Mouse (Mus musculus) neural tube, embryonic 15.5 days (tissue): ENCODE measurements around the gene Banf2. TPM values are rescaled to one million over a fixed set of nuclear protein-coding genes. Genes with fewer than 3 reads are reported as not detected.

Experiments used
- ATAC-seq: fragments of 200-750 bp; cut with Nextera tagmentation; 2 replicates; pipeline ENCODE4 v1.8.0; 2017; ENCODE audit warnings: mild to moderate bottlenecking, moderate TSS enrichment, moderate library complexity; ENCODE audit not compliant: low FRiP score
- H3K27ac ChIP-seq: fragments of 300-500 bp; sonication (generic); replicated peaks from 2 replicates; pipeline ENCODE4 v1.5.1; 2015; ENCODE audit warnings: mild to moderate bottlenecking, inconsistent platforms
- H3K27me3 ChIP-seq: fragments of 300-500 bp; sonication (generic); replicated peaks from 2 replicates; pipeline ENCODE4 v1.6.1; 2015; ENCODE audit warnings: inconsistent platforms
- H3K36me3 ChIP-seq: fragments of 300-500 bp; sonication (generic); 2 replicates; pipeline ENCODE4 v1.6.1; 2015; ENCODE audit warnings: inconsistent platforms
- H3K4me1 ChIP-seq: fragments of 300-500 bp; sonication (generic); 2 replicates; pipeline ENCODE4 v1.6.1; 2015; ENCODE audit warnings: inconsistent platforms
- H3K4me2 ChIP-seq: fragments of 300-500 bp; sonication (generic); 2 replicates; pipeline ENCODE4 v1.6.1; 2015; ENCODE audit warnings: inconsistent platforms, mild to moderate bottlenecking, moderate library complexity
- H3K4me3 ChIP-seq: fragments of 300-500 bp; sonication (generic); replicated peaks from 2 replicates; pipeline ENCODE4 v1.5.1; 2015; ENCODE audit warnings: mild to moderate bottlenecking, inconsistent platforms
- H3K9ac ChIP-seq: fragments of 300-500 bp; sonication (generic); replicated peaks from 2 replicates; pipeline ENCODE4 v1.6.1; 2015; ENCODE audit warnings: mild to moderate bottlenecking, inconsistent platforms
- H3K9me3 ChIP-seq: fragments of 300-500 bp; sonication (generic); replicated peaks from 2 replicates; pipeline ENCODE4 v1.6.1; 2016; ENCODE audit warnings: inconsistent platforms
- WGBS: fragments of 180-500 bp; shearing (Covaris S2); methylation state at CpG from one replicate; pipeline ENCODE4 v1.1.7; 2015; ENCODE audit warnings: mixed read lengths; 5-methylcytosine and 5-hydroxymethylcytosine counted together
- polyA plus RNA-seq: library from polyadenylated mRNA; unstranded; fragments of >200 nt; fragmentation: Nextera tagmentation; extraction: Ambion mirVana; gene quantifications from 2 replicates; pipeline ENCODE4 v1.2.1, GENCODE M21; 2015

The Banf2 gene
- polyA plus RNA-seq, result not detected in 2 replicates

- Histone ChIP-seq H3K27ac (no peak within 1 kb of the TSS), H3K36me3 (no peaks in the 10 kb centered on the region)
Measured at GRCm38 (mm10) chr2:144032664-144033063, at the start of gene Banf2. Banf2 (plus strand) TSS chr2:144033059.

GRCm38 (mm10) chr2:143983482-143983881 is 49.4 kb upstream of the Banf2 start:
- Histone ChIP-seq H3K27ac (no peak overlapping the region), H3K4me3 (no peak overlapping the region), H3K36me3 (no peaks in the 10 kb centered on the region), H3K9ac (no peak overlapping the region), H3K4me1 (peaks cover 8% of the 10 kb centered on the region; the same call in 1 of the 2 replicates), H3K9me3 (no peaks in the 10 kb centered on the region), H3K27me3 (no peaks in the 10 kb centered on the region), H3K4me2 (no peak overlapping the region)
- 74% methylated on average over 2 of the region's 2 CpGs for WGBS
- ATAC-seq, result no peak

More at GRCm38 (mm10) chr2:144032664-144033063, at the start of gene Banf2:
- no peak within 1 kb of the TSS for H3K9ac ChIP-seq
- H3K27me3 ChIP-seq, result no peaks in the 10 kb centered on the region
- no peak within 1 kb of the TSS for H3K4me3 ChIP-seq
- no peaks in the 10 kb centered on the region for H3K9me3 ChIP-seq
- H3K4me2 ChIP-seq, result no peak within 1 kb of the TSS
- ATAC-seq, result no peak
- no peaks in the 10 kb centered on the region for H3K4me1 ChIP-seq
- WGBS, result 95% methylated on average over 2 of the region's 2 CpGs

DNA sequence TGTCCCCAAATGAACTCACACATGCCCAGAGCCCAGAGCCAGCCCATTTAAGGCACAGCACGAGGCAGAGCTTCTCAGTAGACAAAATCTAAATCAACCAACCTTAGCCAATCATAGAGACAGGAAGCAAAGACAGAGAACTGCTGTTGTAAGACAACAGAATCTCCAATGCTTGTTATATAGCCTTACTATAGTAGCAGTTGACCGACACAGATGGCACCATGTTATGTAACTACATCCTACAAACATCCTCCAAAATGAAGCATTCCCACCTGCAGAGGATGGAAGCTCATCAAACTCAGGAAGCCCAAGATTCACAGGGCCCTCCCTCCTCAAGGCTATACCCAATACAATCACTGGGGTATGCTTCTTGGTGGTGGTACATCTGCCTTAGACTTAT is 45.4 kb upstream of the Banf2 start:
- no peak overlapping the region for H3K4me3 ChIP-seq
- no peaks in the 10 kb centered on the region for H3K36me3 ChIP-seq
- 87% methylated on average over 2 of the region's 2 CpGs for WGBS
- H3K9ac ChIP-seq, result no peak overlapping the region
- H3K27ac ChIP-seq, result no peak overlapping the region
- ATAC-seq, result no peak
- no peak overlapping the region for H3K4me2 ChIP-seq
- H3K27me3 ChIP-seq, result no peaks in the 10 kb centered on the region
- H3K4me1 ChIP-seq, result peaks cover 7% of the 10 kb centered on the region
- no peaks in the 10 kb centered on the region for H3K9me3 ChIP-seq

DNA sequence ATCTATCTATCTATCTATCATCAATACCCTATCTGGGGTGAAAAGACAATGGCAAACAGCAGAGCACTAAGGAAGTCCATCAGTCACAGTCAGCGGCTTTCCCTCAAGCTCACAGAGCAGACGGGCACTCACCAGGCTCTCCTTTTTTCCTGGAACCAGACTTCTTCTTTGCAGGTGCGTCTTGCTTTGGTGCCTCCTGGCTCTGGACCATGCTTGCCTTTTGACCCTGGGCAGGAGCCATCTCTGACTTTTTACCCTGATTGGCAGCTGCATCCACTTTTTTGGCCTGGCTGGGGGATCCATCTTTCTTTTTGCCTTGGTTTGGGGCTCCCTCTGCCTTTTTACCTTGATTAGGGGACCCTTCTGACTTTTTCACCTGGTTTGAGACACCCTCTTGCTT is 44.8 kb upstream of the Banf2 start:
- Histone ChIP-seq H3K4me2 (no peak overlapping the region), H3K4me1 (peaks cover 3% of the 10 kb centered on the region), H3K4me3 (no peak overlapping the region), H3K27ac (no peak overlapping the region), H3K27me3 (no peaks in the 10 kb centered on the region), H3K36me3 (no peaks in the 10 kb centered on the region), H3K9ac (no peak overlapping the region), H3K9me3 (no peaks in the 10 kb centered on the region)
- no peak for ATAC-seq
- WGBS, result 93% methylated on average over 3 of the region's 3 CpGs

- no peak overlapping the region for H3K4me2 ChIP-seq
- no peaks in the 10 kb centered on the region for H3K27me3 ChIP-seq
- no peaks in the 10 kb centered on the region for H3K9me3 ChIP-seq
- no peak overlapping the region for H3K27ac ChIP-seq
- peaks cover 3% of the 10 kb centered on the region for H3K4me1 ChIP-seq
- no peak overlapping the region for H3K4me3 ChIP-seq
- ATAC-seq, result no peak
- H3K9ac ChIP-seq, result no peak overlapping the region
- WGBS, result 23% methylated on average over 1 of the region's 1 CpGs
- no peaks in the 10 kb centered on the region for H3K36me3 ChIP-seq
Measured at GRCm38 (mm10) chr2:143990997-143991396, 41.9 kb upstream of the Banf2 start.

GRCm38 (mm10) chr2:143991964-143992672 is 40.7 kb upstream of the Banf2 start:
- Histone ChIP-seq H3K27me3 (no peaks in the 10 kb centered on the region), H3K9ac (no peak overlapping the region), H3K4me3 (no peak overlapping the region), H3K4me1 (peaks cover 3% of the 10 kb centered on the region), H3K27ac (no peak overlapping the region), H3K4me2 (no peak overlapping the region), H3K36me3 (no peaks in the 10 kb centered on the region), H3K9me3 (no peaks in the 10 kb centered on the region)
- ATAC-seq, result no peak
- 93% methylated on average over 7 of the region's 7 CpGs for WGBS

DNA sequence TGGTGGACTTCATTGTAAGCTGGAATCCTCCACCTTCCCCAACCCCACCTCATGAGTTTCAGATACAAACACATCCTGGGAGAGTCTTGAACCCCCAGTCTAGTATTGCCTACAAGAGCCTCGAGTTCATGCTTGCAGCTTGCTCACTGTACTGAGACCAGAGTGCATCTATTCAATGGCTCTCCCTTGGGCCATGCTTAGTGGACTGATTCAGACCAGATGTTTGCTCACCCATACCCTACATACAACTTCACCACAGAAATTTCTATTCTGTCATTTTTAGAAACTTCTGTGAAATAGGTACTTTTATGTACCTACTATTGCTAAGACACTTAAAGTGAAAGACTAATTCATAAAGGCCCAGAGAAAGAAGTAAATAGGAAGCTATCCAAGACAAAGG is 39.9 kb upstream of the Banf2 start:
- Histone ChIP-seq H3K4me3 (no peak overlapping the region), H3K9ac (no peak overlapping the region), H3K36me3 (no peaks in the 10 kb centered on the region), H3K4me1 (peaks cover 3% of the 10 kb centered on the region), H3K9me3 (no peaks in the 10 kb centered on the region), H3K27ac (no peak overlapping the region), H3K4me2 (no peak overlapping the region), H3K27me3 (no peaks in the 10 kb centered on the region)
- ATAC-seq, result no peak
- 100% methylated on average over 1 of the region's 1 CpGs for WGBS

- Histone ChIP-seq H3K4me1 (peaks cover 20% of the 10 kb centered on the region), H3K27me3 (no peaks in the 10 kb centered on the region), H3K4me3 (no peak overlapping the region), H3K27ac (no peak overlapping the region), H3K4me2 (no peak overlapping the region), H3K36me3 (no peaks in the 10 kb centered on the region), H3K9me3 (no peaks in the 10 kb centered on the region), H3K9ac (no peak overlapping the region)
- WGBS, result 88% methylated on average over 5 of the region's 5 CpGs
- ATAC-seq, result no peak
Measured at GRCm38 (mm10) chr2:144002229-144002984, 30.5 kb upstream of the Banf2 start.

- no peaks in the 10 kb centered on the region for H3K36me3 ChIP-seq
- no peak overlapping the region for H3K4me3 ChIP-seq
- no peak overlapping the region for H3K27ac ChIP-seq
- ATAC-seq, result no peak; the same call in 1 of the 2 replicates
- H3K4me2 ChIP-seq, result no peak overlapping the region
- no peak overlapping the region for H3K9ac ChIP-seq
- peaks cover 24% of the 10 kb centered on the region for H3K4me1 ChIP-seq
- H3K9me3 ChIP-seq, result no peaks in the 10 kb centered on the region
- no peaks in the 10 kb centered on the region for H3K27me3 ChIP-seq
- WGBS, result 51% methylated on average over 2 of the region's 2 CpGs
Measured at GRCm38 (mm10) chr2:144003544-144003943, 29.3 kb upstream of the Banf2 start.

GRCm38 (mm10) chr2:144005166-144005955 is 27.5 kb upstream of the Banf2 start:
- no peak for ATAC-seq
- Histone ChIP-seq H3K9me3 (no peaks in the 10 kb centered on the region), H3K4me3 (no peak overlapping the region), H3K27ac (no peak overlapping the region), H3K27me3 (no peaks in the 10 kb centered on the region), H3K4me2 (no peak overlapping the region), H3K4me1 (peaks cover 41% of the 10 kb centered on the region), H3K36me3 (no peaks in the 10 kb centered on the region), H3K9ac (no peak overlapping the region)
- 82% methylated on average over 6 of the region's 6 CpGs for WGBS

- Histone ChIP-seq H3K27me3 (no peaks in the 10 kb centered on the region), H3K4me1 (peaks cover 43% of the 10 kb centered on the region), H3K4me3 (no peak overlapping the region), H3K36me3 (no peaks in the 10 kb centered on the region), H3K9me3 (no peaks in the 10 kb centered on the region), H3K27ac (no peak overlapping the region), H3K4me2 (no peak overlapping the region), H3K9ac (no peak overlapping the region)
- 72% methylated on average over 6 of the region's 6 CpGs for WGBS
- no peak for ATAC-seq
Measured at GRCm38 (mm10) chr2:144006686-144007085, 26.2 kb upstream of the Banf2 start.
